Mouse (Mus musculus): Measurements from ENCODE around the gene Trim69. TPM values are rescaled to one million over a fixed set of nuclear protein-coding genes. Genes with fewer than 3 reads are reported as not detected.

The Trim69 gene
- total RNA-seq (2022), result not detected

DNA sequence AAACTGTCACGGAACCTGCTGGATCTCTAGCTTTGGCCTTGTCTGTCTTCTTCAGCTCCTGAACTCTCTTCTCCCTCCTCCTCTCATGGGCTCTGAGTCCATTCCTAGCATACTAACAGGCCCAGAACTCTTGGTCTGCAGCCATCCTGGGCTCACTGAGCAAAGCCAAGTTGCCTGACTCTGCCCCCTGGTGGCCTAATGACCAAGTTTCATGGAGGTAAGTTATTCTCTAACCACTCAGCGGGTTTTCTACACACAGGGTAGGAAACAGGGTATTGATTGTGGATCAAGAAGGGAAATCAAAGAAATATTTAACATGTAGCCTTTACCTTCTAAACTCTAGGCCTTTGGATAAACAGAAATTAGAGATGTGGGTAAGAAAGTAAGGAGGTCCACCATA, at the start of gene Trim69:
Trim69 (plus strand) TSS at position 21 of the 400 bp plus-strand sequence.
- DNase-seq (ENCODE audit: low spot score in 2 of 2), result peak; percentile 61 to 80

DNA sequence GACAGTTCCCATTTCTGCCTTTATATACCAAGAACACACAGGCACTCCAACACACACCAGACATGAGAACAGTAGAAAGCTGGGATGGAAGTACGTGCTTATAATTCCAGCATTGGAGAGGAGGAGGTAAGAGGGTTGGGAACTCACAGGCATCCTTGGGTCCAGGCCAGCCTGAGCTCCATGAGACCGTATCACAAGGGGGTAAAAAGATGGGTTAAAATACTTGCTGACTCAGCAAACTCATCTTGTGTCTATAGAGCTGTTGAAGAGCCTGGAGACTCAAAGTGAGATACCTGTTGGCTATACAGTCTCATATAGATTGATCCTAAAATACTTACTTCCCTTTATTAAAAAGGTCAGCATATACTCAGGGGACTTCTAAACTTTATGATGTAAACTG, 43.6 kb upstream of the Trim69 start:
- DNase-seq (ENCODE audit: low spot score in 2 of 2), result no peak

DNA sequence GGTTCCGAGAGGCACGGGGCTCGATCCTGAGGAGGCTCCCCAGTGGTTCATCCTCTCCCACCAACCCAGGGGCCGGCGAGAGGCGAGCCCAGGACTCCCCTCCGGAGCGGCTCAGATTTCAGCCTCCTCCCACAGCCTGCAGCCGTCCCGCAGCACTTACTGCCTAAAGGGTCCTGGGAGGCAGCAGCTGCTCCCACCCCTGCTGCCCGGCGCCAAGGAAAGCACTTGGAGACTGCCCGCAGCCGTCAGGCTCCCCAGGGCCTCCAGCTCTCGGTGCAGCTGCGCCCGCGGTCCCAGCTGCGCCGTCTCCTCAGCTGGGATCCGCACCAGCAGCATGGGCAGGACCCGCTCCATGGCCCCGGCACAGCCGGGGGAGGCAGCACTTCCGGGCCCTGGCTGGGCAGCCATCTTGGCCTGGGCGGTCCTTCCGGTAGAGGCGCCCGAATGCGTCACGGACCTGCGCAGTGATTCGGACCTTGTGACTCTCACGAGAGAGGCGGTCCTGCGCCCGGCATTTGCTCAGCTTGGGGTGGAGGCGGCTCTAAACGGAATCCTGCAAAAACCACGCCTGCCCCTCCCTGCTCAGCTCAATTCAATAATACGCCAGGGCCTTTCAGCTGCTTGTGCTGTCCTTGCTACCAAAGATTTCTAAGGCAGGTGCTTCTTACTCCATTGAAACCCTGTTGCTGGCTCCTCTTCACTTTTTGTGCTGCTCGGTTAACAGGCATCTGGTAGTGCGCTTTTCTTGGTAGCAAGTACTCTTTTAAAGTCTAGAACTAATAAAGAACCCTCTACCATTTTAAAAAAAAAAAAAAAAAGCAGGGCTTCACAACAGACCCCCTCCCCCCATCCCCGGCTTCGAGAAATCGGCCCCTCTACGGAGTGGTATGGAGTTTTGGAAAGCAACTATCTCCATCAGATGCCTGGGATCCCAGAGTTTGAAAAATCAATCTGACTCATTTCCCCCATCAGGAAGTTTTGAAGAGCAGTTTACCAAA, 42.2 kb upstream of the Trim69 start, which contains the start of gene Spg11:
Spg11 (minus strand) TSS at position 426 of the 998 bp plus-strand sequence.
- peak; percentile 97 to 98 for DNase-seq (ENCODE audit: low spot score in 2 of 2)

DNA sequence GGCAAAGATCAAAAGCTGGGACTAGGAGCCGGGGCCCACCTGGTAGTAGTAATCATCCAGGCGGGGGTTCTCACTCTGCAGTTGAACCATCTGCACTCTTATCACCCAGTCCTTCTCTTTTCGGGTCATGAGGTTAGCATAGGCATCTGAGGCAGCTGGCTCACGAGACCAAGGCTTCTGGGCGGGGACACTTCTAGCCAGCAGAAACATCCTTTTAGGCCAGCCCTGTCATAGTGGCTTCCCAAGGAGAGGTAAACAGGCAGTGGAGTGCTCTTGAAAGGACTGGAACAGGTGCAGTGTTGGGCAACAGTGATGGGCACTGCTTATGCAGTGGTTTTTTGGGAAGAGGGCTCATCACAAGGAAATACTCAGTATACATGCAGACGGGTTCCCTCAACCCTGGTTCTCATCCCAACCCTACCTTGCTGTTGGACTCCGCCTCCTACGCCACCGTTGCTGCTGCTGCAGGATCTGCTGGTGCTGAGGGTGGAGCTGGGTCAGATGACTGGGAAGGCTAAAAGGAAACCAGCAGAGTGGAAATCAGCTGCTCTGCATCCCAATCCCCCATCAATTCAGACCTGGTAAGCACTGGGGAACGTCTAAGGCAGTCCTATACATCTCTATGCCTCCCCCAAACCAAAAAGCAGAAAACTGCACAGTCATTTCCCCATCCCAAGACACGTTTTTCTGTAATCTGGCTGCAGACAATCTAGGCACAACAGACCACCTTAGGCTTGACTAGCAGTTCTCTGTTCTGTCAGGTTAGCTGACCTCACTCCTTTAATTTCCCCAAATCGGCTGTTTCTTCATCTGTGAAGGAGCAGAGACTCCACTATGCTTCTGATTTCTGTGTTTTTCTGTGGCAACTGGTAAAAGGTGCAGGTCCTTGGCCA, 34.6 kb upstream of the Trim69 start:
- no peak for DNase-seq (ENCODE audit: low spot score in 2 of 2)

DNA sequence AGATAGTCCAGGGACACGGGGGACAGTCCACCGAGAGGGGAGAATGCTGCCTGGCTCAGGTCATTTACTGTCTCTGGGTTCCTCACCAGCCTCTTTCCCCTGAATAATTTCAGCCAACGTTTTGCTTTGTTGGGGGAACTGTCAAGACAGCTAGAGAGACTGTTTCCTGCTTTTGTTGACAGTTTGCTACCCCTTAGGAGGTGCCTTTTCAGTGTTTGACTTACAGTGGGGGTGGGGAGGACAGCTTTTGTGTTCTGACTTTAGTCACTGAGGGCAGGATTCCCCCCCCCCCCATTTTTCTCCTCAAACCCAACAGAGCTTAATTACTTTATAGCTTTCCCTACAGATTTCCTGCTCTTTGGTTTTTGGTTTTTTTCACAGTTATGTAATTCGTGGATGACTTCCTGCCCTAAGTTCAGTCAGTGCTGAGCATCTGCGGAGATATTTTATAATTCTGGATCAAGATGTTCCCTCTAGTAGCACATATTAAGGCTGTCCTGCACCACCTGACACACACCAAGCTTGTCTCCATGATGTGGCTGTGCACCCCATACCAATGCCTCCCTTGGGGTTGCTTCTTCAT, 33.6 kb upstream of the Trim69 start:
- DNase-seq (ENCODE audit: low spot score in 2 of 2), result no peak

DNA sequence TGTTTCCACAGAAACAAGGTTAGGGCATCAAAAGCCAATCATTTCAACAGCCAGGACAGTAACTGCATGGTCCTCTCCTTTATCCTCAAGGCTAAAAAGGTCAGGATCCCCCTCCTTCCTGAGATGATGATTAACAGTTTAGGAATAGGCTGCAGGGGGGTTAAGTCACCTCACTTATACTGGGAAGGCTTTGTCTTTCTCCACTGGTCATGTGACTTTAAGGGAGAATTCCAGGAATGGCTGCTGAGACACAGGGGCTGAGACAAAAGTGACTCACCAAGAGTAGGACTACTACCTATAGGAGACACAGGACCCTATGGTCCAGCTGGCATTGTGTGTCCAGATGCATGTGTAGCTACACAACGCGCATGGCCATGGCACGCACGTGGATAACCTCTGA, 32.9 kb upstream of the Trim69 start:
- DNase-seq (ENCODE audit: low spot score in 2 of 2), result no peak

DNA sequence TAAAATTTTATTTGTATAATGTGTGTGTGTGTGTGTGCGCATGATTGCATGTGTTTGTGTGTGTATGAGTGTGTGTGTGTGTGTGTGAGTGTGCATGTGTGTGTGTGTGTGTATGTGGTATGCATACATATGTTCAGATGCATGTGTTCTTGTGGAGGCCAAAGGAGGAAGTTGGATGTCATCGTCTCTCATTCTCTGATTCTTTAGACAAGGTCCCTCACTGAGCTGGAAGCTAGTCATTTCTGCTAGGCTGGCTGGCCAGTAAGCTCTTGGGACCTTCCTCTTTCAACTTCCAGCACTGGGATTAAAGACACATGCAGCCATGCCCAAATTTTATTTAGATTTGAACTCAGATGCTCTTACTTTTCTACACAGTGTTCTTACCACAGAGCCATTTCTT, 28.4 kb upstream of the Trim69 start:
- no peak for DNase-seq (ENCODE audit: low spot score in 2 of 2)

DNA sequence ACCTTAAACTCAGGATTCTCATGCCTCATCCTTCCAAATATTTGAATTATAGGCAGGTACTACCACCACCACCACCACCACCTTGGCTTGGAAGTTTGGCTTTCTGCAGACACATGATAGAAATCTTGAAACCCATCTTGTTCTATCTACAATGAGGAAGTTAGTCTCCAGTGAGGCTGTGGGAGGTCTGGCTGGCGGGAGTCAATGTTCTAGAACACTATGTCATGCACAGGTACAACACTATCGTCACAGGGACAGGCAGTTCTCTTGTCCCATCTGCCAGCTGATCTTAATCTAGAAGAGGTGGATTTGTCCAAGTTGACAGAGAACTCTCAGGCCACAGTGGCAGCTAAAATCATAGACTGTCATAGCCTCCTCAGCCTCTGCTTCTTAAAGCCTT, 27.9 kb upstream of the Trim69 start:
- DNase-seq (ENCODE audit: low spot score in 2 of 2), result no peak

DNA sequence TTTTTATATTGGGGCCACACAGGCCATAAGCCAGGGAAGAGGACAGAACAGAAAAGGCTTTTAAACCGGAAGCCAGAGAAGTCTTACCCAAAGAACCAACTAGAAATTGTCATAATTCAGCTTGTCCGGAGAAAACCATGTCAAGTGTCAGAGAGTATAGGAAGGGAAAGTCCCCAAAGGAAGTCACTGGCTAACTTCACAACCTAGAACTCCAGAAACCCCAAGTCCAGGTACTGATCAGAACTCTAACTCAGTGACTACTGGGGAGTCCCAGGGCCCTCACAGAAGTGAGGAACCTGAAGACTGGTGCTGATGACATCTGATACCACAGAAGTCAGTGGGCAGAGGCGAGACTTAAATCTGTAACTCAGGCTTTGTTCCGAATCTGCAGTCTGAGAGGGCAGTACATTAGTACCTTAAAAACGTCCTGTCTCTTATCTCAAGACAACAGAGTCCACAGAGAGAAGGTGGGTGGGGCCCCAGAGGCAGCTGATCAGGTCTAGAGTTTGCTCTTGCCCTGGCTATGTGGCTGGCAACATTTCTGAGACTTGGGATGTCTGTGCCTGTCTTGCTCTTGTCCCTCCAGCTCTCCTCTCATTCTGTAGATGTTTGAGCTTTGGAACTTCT, 22.5 kb upstream of the Trim69 start:
- DNase-seq (ENCODE audit: low spot score in 2 of 2), result no peak

DNA sequence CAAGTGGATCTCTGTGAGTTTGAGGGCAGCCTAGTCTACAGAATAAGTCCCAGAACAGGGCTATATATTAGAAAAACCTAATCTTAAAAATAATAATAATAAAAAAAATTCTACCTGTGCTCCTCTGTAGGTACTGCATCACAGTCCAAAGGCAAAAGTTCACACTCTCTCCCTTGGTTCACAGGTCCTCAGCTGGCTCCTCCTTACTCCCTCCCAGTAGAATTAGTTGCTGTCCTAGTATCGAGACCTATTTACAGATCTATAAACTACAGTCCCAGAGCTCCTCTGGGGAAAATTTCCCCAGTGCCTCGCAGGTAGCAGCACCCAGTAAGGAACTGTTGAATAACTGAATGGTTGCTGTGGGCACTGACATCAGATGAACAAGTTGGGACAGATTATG, 19.7 kb upstream of the Trim69 start:
- no peak for DNase-seq (ENCODE audit: low spot score in 2 of 2)

DNA sequence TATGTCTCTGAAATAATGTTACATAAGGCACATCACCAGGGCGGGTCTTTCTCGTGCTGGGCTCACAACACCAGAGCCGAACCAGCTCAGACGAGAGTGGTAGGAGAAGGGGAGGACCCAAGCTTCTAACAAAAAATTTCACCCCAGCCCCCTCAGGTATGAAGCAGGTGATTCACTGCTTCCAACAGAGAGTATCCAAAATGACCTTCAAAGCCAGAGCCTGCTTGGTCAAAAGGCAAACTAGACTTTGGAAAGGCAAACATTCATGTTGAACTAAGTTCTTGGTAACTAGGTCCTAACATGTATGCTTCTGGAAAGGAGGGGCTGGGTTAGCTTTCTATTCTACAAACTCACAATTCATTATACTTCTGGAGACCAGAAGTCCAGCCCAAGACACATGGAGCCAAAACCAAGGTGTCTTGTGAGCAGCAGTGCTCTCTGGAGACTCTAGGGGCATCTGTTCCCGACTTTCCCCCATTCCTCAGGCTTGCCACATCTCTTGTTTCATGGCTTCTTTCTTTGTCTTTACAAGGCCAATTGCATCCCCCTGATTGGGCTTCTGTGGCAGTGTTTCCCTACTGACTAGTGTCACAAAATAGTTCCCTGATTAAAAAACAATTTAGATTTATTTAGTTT, 19.1 kb upstream of the Trim69 start:
- no peak for DNase-seq (ENCODE audit: low spot score in 2 of 2)

DNA sequence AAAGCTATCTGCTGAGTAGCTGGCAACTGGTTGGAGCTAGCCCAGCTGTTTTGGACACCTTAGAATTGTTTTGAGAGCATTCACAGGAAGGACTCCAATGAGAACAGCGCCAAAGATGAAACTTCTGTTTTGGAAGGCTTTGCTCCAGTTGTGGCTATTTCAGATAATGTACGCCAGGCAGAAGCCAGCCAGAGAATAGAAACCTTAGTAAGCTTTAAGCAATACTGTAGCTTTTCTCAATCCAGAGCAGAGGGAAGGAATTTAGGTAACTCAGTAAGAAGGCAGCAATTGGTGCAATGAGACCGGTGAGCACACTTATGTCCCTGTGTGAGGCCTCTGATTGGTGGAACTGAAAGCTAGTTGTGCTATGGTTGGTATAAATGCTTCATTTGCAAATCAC, 17.4 kb upstream of the Trim69 start:
- no peak for DNase-seq (ENCODE audit: low spot score in 2 of 2)

DNA sequence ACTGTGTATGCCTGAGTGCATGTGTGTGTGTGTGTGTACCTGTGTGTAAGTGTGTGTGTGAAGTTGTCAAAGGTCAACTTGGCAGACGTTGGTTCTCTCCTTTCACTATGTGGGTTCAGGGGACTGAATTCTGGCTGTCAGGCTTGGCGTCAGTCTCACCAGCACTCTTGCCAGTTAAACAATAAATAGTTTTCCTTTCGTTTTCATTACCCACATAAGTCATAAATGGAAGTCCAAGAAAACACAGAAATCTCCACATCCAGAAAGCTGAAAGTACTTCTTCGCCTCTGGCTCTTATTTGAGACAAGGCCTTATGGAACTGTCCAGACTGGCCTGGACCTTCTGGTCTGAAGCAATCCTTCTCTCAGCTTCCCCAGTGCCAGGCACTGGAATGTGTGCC, 14.7 kb upstream of the Trim69 start:
- no peak for DNase-seq (ENCODE audit: low spot score in 2 of 2)

DNA sequence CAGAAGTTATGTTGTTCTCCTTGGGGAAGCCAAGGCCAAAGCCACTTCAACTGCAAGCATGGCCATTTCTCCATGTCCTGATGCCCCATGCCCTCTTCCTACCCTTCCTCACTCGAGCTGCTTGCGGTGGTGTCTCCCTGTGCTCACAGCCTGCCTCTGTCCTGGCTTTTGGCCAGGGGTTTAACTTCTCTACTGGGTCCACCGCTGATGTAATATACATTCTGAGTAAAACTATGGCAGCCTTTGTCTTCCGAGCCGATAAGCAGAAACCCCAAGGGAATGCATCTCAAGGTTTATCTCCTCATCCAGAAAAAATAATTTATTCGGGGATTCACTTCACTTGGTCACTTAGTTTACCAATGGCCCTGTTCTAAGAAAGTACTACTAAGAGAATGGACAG, 13.8 kb upstream of the Trim69 start:
- no peak for DNase-seq (ENCODE audit: low spot score in 2 of 2)

DNA sequence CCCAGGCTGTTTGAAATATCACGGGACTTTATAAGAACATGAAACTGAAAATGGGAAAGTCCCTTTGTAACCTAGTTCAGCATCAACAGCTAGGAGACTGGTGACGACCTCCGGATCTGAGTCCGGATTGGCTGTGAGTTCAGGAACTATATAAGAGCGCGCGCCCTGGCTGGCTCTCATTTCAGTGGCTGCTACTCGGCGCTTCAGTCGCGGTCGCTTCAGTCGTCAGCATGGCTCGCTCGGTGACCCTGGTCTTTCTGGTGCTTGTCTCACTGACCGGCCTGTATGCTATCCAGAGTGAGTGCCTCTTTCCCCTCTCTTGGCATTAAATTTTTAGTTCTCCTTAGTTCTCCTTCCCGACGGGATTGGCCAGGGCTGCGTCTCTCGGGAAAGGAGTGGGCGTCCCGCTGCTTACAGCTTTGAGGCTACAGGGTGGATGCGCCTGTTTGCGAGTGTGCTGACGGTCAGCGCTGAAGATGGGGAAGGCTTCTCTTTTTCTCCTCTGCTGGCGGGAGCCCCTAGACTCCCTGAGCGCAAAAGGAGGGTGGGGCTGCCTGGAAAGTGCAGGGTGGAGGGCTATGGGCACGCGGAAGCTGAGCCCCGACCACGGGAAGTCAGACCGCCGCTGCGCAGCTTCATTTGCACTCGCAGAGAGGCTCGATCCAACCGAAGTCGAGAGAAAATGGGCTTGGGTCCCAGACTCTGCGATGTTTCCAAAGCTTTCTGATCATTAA, 12.8 kb upstream of the Trim69 start, which contains the start of gene B2m:
B2m (plus strand) TSS at position 179 of the 734 bp plus-strand sequence.
- DNase-seq (ENCODE audit: low spot score in 2 of 2), result peak; percentile 90 to 94

DNA sequence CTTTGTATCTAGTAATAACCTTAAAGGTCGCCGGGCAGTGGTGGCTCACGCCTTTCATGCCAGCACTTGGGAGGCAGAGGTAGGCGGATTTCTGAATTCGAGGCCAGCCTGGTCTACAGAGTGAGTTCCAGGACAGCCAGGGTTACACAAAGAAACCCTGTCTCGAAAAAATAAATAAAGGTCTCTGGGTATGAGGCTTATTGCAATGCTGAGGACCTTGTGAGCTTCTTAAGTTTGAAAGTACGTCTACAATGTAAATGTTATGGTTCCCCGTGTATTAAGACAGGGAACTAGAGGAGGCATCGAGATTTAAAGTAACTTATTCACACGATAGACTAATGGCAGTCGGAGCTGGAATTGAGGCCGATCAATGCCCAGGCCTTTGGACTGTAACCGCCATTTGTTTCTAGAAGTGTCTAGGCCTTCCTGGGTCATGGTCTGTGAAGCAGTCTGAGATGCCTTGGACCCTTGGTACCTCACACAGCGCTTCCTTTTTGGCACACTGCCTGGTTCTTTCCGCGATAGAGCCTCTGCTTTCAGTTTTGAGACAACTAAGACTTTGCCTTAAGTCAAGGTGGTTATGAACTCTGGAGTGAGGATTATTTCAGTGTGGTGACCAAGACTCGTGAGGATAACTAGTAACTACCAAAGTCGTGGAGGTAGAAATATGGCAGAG, 12.1 kb upstream of the Trim69 start:
- peak in 1 of 2 experiments; percentile 17 for DNase-seq (ENCODE audit: low spot score in 2 of 2)

DNA sequence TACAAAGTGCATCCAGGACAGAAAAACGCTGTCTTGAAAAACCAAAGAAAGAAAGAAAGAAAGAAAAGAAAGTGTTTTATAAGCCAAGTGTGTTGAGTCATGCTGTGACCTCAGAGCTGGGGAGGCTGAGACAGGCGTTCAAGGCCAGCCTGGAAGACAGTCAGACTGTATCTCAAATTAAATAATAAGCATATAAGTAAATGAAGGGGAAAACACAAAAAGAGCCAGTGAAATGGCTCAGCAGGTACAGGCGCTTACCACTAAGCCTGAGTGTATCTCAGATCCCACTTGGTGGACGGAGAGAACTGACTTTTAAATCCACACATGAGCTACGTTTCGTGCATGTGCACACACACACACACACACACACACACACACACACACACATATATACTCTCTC, 11.2 kb upstream of the Trim69 start:
- DNase-seq (ENCODE audit: low spot score in 2 of 2), result no peak

DNA sequence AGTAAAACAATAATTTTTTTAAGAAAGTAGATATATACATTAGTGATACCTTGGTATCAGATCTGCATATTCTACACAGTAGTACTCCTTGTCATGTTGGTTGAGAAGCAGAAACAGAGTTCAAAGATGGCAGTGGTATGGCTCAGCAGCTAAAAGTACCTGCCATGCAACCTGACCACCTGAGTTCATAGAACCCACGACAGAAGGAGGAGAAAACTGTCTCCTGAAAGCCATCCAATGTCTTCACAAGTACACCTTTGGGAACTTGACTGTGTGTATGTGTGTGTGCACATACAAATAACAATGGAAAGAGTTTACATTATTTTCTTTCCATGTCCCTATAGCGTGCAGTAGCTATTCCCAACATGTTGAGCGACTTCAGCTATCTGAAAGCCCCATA, 10.8 kb upstream of the Trim69 start:
- DNase-seq (ENCODE audit: low spot score in 2 of 2), result no peak

DNA sequence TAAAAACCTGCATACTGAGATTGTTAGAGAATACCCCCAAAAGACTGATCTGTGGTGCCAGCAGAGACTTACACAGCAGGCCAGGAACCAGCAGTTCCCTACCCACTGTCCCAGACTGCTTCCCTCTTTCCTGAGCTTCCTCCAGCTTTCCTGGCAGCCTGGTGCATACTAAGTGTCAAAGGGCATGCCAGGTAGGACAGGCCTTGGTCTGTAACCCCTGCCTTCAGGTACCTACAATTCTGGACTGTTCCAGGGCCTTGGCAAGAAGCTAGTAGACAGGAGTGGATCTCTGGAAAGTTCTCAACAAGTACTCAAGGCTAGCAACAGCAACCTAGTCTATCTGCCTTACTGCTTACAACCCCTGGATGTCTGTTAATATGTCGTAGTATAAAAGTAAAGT, 9.3 kb upstream of the Trim69 start:
- DNase-seq (ENCODE audit: low spot score in 2 of 2), result no peak
